Mouse (Mus musculus) lung, adult 2 months (tissue): ENCODE measurements at regions not wholly inside any gene's neighbourhood (a gene's known extent, or its start where the extent isn't known, plus 50 kb on each side); places are given as distances from the start of the nearest gene placed in this dataset.

Experiments
- CTCF ChIP-seq: fragments of 200-500 bp; IDR thresholded peaks from 2 replicates; pipeline ENCODE4 v1.5.1; 2011; ENCODE audit warnings: mild to moderate bottlenecking, low read length, control low read depth; ENCODE audit not compliant: insufficient read depth
- POLR2A ChIP-seq: fragments of 200-500 bp; IDR thresholded peaks from 2 replicates; pipeline ENCODE4 v1.6.1; 2011; ENCODE audit warnings: low read depth, mild to moderate bottlenecking, control low read depth, low read length, borderline replicate concordance; ENCODE audit errors: extremely low read depth

DNA sequence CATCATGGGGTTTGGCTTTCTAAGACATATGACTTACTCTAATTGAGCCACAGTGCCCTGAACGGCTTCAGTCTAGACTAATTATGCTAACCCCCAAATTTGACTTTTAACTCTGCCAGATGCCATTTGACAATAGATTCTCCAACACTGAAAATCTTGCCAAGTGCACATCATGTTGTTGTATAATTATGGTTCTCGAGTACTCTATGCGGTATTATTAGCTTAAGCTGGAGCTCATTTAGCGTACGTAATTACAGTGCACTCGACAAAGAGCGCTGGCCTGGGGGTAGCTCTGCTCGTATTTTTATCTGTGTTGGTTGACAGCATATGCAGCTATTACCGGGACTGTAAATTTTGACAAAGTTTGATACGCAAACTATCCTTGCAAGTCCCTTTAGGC lies 70.4 kb upstream of the Zdhhc17 start:
- TF ChIP-seq CTCF (no peak), POLR2A (no peak)
